Mouse (Mus musculus) spleen, adult 18-20 months (tissue): ENCODE results near the gene Hykk.
"Not testable (repeated sequence)": the region's sequence is repeated elsewhere in the genome, so short reads cannot be mapped to it uniquely, and the experiment has no call there.

Source experiments
- DNase-seq, 2 experiments: peaks; one replicate each; pipeline ENCODE4 v3.0.0; 2022; ENCODE audit warnings: mixed read lengths in 2 of 2

Hykk gene

GRCm38 (mm10) chr9:54917010-54917677, at the start of gene Hykk:
Hykk (plus strand) TSS chr9:54917283.
- DNase-seq, result peak; percentile 77 to 81

DNA sequence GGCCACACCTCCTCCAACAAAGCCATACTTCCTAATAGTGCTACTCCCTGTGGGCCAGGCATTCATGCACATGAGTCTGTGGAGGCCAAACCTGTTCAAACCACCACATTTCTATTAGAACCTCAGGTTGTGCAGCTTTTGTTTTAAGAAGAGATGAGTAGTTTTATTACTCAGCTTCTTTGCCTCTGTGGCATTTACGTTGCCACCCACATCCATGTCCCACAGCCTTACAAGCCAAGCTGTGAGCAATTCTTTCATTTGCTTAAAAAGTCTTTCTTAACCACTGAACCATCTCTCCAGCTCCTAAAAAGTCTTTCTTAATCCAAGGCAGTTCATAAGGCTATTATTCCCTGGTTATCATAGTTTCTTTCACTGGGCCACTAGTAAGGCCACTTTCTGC, 38.3 kb upstream of the Hykk start:
- no peak for DNase-seq

DNA sequence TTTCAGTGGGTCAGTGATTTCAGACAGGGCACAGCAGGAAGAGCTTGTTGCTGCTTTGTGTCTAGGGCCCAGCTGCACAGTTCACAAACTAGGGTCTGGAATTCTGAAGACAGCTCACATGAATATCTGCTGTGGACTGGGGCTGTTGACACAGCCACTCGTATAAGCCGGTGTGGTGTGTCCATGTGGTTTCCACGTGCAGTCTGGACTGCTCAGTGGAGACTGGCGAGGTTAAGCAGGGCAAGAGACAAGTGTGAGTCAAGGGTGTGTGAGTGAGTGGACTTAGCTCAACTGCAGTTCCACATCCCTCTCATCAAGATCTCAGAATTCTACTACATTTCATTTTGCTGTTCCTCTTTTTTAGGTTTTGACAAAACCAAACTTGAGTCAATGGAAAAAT, 25.0 kb upstream of the Hykk start:
- no peak for DNase-seq

DNA sequence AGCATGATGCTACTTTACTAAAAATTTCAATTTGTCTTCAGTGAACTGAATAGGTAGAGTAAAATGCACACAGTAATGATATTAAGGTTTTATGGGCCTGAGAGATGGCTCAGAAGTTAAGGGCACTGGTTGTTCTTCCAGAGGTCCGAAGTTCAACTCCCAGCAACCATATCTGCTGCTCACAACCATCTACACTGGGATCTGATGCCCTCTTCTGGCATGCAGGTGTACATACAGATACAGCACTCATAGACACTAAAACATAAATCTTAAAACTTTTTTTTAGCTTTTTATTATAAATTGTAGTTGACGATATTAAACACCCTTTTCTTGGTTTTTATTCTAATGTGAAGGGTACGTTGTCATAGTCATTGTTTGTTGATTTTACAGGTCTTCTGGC, 20.0 kb upstream of the Hykk start:
- no peak for DNase-seq

DNA sequence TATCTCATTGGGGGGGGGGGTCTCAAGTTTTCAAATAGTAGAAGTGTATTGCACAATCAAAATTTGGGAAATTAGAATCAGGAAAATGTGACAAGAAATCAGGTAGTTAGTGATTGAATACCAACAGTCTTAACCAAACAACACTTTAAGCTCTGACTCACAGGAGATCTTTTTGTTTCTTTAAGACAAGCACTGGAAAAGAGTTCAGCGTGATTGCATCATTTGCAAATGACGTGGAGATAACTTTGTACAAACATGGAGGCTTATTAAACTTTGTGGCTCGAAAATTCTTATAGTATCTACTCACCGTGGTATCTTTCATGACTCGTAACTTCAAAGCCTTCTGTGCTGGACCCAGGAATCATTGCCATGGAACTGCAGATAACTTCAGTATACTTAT, 7.6 kb upstream of the Hykk start:
- no peak for DNase-seq

DNA sequence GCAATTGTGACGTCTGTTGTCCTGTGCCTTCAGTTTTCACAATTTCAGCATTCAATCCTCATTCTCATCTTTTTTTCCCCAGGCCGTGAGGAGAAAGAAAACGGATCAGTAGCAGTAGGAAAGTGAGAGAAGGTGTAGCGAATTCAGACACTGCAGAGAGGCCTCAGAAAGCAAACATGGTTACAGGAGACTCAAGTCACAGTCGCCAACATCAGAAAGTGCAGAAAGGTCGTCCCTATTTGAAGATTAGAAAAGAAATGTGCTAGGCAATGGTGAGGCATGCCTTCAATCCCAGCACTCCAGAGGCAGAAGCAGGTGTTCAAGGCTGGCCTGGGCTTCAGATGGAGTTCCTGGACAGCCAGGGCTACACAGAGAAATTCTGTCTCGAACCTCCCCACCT, 1.5 kb upstream of the Hykk start:
- no peak for DNase-seq

GRCm38 (mm10) chr9:54916401-54916800, 682 bp upstream of the Hykk start:
- no peak for DNase-seq

DNA sequence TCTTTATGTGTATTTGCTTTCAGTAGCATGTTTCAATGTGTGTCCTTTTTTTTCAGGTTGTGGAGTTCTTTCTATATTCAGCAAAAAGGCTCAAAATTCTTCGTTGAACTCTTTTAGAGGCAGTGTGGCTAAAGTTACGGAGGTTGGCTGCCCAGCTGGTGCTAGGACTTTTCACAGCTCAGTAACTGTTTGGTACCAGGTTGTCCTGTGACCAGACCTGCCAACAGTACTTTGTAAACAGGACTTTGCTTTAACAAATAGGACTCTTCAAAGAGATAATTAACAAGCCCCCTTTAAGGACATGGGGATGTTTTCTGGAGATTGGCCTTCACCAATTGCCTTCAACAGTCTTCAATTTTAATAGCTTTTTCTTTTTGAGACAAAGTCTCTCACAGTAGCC, 1.1 kb downstream of the Hykk start:
- DNase-seq, result no peak

DNA sequence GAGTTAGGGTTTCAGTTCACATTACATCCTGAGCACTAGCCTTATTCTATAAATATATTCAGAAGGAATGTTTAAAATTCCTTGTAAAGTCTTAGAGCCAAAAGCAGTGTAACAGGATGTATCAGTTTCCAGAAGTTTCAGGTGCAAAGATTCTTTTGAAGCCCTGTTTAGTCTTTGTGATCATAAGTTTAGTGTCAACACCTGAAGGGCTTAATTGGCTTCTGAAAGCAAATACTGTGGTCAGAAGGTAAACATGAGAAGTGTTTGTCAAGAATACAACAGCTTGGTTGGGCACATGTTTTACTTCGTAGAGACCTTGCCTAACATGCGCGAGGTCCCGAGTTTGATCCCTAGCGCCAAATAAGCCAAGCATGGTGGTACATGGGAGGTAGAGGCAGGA, 1.7 kb downstream of the Hykk start:
- no peak for DNase-seq

GRCm38 (mm10) chr9:54919946-54920345, 2.9 kb downstream of the Hykk start:
- DNase-seq, result no peak

DNA sequence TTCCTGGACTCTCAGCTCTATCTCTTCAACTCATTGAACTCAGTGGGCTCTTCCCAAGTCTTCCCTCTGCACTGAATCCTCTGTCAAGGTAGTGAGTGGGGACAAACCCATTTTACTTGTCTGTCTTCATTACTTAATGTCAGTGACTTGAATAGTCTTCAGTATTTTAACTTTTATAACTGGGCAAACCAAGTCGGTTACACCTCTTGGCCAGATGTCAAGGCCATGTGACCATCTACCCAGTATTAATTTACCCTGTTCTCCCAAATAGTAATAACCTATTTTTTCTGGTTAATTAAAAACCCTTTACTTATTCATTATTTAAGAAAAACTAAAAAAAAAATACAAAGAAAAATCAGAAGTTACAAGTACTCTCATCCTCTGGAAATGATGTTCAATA, 13.7 kb downstream of the Hykk start:
- DNase-seq, result no peak

GRCm38 (mm10) chr9:54931765-54932164, 14.7 kb downstream of the Hykk start:
- DNase-seq, result no peak

GRCm38 (mm10) chr9:54932379-54932778, 15.3 kb downstream of the Hykk start:
- DNase-seq, result no peak

DNA sequence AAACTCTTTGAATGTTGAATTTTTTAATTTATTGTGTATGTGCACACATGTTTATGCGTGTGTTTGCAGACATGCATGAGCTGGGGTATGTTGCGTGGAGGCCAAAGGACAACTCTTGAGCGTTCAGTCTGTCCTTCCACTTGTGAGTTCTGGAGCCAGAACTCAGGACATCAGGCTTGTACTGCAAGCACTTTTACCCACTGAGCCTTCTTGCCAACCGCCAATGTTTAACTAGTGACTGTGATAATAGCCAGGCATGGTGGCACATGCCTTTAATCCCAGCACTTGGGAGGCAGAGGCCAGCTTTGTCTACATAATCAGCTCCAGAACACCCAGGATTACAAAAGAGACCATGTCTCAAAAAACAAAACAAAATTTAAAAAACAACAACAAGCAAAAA, 25.0 kb downstream of the Hykk start:
- DNase-seq, result no peak

DNA sequence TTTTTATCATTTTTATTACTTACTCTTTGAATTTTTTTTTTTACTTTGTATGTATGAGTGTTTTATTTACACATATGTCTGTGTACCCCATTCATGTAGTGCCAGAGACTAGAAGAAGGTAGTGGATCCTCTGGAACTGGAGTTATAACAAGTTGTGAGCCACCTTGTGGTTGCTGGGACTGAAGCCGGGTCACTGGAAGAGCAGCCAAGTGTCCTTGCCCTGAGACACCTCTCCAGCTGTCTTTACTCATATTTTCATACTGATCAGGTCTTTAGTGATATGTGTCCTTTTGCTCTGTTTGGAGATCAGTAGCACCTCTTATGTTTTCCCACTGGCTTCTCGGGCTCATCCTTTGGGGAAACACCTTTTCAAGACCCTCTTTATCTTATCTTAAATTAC, 27.4 kb downstream of the Hykk start:
- no peak for DNase-seq

- DNase-seq, result no peak
These were observed 29.2 kb downstream of the Hykk start for GRCm38 (mm10) chr9:54946256-54946655.

DNA sequence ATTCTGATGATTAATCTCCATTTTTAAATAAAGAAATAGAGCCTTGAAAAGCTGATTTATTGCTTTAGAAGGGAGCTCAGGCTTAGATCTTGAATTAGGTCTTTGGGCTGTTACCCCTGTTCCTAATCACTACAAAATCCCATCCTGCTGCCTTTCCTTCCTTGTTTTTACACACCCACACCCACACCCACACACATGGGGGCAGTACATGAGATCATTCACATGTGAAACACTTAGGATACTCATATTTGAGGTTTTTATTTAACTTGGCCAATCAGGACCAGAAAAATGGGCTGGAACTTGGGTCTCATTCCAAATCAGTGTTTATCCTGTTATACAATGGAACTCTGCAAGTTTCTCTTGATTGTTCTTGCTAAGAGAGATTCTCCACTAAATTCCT, 32.4 kb downstream of the Hykk start:
- no peak for DNase-seq

GRCm38 (mm10) chr9:54950162-54950561, 33.1 kb downstream of the Hykk start:
- not testable (repeated sequence) for DNase-seq

DNA sequence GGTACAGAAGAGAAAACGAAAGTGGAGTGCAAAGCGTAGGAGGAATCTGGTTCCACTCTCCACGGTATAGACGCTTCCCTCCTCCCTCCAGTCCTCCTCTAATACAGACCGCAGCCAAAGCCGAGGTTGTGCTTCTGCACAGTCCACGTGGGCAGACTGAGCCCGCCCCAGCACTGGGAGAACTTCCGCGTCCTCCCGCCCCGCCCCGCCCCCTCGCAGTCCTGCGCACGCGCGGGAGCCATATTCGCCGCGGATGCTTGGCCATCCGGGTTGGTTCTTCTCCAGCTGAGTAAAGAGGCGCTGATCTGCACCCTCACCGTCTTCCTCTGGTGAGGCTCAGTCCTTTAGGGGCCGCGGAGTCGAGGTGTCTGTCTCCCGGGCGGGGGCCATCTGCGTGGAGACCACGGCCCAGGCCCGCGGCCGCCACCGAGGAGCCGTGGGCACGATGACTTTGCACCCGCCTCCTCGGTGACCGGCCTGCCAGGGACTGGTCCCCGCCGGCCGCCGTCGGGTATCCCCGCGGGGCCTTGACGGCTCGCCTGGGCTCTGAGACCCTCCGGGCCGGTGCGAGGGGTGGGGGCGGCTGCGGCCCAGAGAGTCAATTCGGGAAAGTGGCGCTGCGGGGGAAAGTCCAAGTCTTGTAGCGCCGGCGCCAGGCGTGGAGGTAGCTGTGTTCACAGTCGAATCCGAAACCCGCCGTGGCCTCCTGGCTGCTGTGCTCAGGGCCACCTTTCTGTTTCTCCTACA, 33.7 kb downstream of the Hykk start, which contains the start of the genes Psma4 and AY074887:
Psma4 (plus strand) TSS at position 216 of the 747 bp plus-strand sequence.
AY074887 (minus strand) TSS at position 424 of the 747 bp plus-strand sequence.
- DNase-seq, result peak; percentile 85 to 88

DNA sequence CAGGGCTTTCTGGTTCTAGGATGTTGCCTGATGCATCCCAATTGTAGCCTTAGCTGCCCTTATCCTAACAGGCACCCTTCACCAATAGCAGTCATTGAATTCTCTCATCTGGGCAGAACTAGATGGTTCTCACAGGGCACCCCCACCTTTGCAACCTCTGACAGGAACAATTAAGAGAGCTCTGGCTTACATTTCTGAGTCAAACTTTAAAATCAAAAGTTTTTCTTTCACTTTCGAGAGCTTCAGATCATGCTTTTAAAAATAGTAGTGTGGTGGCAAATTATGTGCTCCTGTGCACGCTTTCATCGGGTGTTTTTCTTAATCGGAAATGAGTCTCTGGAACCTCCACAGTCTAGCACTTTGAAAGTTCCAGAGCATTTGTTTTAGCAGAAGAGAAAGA, 44.0 kb downstream of the Hykk start:
- DNase-seq, result no peak

- no peak for DNase-seq
These were observed 46.6 kb downstream of the Hykk start for GRCm38 (mm10) chr9:54963669-54964068.

DNA sequence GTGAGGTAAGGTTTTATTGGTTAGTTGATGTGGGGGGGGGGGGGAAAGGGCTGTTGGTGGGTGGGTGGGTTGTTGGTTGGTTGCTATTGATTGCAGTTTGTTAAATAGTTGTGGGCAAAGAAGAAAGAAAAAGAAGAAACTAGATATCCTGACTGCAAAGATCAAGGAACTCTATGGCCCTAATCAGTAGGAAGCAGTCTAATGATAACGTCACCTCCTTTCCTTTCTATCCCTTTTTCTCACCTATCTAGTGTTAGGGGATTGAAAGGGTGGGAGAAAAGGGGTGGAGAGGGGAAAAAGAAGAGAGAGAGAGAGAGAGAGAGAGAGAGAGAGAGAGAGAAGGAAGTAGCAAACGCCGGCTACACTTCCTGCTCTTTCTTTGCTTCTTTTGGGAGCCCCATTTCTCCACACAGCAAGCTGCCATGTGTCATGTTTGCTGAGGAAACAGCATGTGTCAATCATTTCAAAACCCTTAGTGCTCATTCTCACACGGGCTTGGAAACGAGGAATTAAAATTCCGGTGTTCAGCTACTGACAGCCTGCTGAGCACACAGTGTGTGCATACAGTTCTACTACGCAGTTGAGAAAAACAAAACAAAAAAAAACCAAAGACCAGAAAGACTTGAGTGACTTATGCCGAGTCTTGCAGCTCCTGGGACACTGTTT, 53.0 kb downstream of the Hykk start:
- no peak for DNase-seq

DNA sequence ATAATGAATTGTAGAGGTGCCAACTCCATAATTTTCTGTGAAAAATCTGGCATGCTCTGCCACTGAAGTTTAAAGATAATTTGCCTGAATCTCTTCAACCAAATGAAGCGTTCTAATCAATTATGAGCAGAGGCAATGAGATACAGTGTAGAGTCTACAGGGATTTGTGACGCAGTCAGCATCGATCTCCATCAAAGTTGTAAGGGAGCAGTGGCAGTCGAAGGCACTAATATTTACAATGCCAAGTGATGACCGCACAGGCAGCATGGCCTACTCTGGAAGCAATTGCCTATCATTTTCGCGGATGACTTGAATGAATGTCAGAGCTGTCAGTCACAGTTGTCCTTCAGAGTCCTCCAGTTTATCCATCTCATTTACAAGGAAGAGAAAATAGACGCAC, 63.6 kb downstream of the Hykk start, which contains the start of gene Chrna5:
Chrna5 (plus strand) TSS at position 207 of the 400 bp plus-strand sequence.
- no peak for DNase-seq
